Mouse (Mus musculus) lung, postnatal 4 days (tissue): ENCODE measurements at regions not wholly inside any gene's neighbourhood (a gene's known extent, or its start where the extent isn't known, plus 50 kb on each side); places are given as distances from the start of the nearest gene placed in this dataset.

ENCODE experiments used
- DNase-seq, 2 experiments: peaks; one replicate each; pipeline ENCODE4 v3.0.0; 2021

- no peak for DNase-seq
Observed at GRCm38 (mm10) chr3:74657170-74657569, 507.7 kb downstream of the Zbbx start.

- DNase-seq, result no peak
Observed at GRCm38 (mm10) chr3:74632623-74633022, 532.2 kb downstream of the Zbbx start.

GRCm38 (mm10) chr3:74601328-74602007 lies 563.4 kb downstream of the Zbbx start:
- no peak for DNase-seq

DNA sequence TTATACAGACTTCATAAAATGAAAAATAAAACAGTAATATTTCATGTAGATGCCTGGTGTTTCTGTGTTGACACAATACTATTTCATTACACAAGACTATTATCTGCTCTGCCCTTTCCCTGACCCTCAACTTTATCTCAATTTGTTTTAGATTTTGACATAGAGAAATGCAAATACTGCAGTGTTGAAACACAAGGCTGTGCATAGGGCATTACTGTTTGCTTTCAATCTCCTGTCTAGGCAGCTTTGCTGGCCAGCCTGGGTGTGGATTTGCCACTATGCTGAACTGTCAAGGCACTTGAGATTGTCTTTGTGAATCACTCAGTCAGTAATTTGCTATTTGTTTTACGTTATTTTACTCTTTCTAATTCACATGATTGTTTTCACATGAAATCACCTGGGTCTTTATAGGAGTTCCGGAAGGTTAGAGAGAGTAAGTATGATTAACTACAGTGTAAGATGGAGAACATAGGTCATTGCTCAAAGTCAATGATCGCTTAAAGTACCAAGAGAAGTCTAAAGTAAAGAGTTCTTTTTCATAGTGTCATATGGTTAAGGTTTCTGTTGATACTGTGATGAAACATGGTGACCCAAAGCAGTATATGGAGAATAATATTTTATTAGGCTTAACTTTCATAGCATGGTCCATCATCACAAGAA lies 576.0 kb downstream of the Zbbx start:
- no peak for DNase-seq

GRCm38 (mm10) chr3:74565176-74565575 lies 599.7 kb downstream of the Zbbx start:
- DNase-seq, result no peak

GRCm38 (mm10) chr3:74534795-74535194 lies 630.0 kb downstream of the Zbbx start:
- no peak for DNase-seq

GRCm38 (mm10) chr3:74534006-74534698 lies 630.7 kb downstream of the Zbbx start:
- DNase-seq, result peak; percentile 7 to 39

- no peak for DNase-seq
Observed at GRCm38 (mm10) chr3:74483741-74484140, 681.1 kb downstream of the Zbbx start.
